Mouse (Mus musculus) MEL (cell line): Measurements from ENCODE around the gene Fscn3. TPM values are rescaled to one million over a fixed set of nuclear protein-coding genes. Genes with fewer than 3 reads are reported as not detected.

Source experiments
- DNase-seq: peaks from one replicate; pipeline ENCODE4 v3.0.0; 2011; ENCODE audit warnings: low read depth, low spot score
- H3K27ac ChIP-seq: 2 replicates; pipeline ENCODE4 v1.5.1; 2012; ENCODE audit warnings: low read depth, mild to moderate bottlenecking, control low read depth, low read length, moderate library complexity; ENCODE audit not compliant: control insufficient read depth
- H3K27me3 ChIP-seq, 2 experiments: fragments of 150-350 bp in 1 of 2; sonication (generic) in 1 of 2; 2 replicates each; pipeline ENCODE4 v1.6.1; 2012; ENCODE audit warnings: low read length in 2 of 2, mild to moderate bottlenecking in 2 of 2, improper control_type of control experiment in 1 of 2, moderate library complexity in 1 of 2; ENCODE audit not compliant: insufficient read depth in 2 of 2, control insufficient read depth in 1 of 2
- H3K36me3 ChIP-seq, 2 experiments: 2 replicates each; pipeline ENCODE4 v1.6.1; 2012 to 2014; ENCODE audit warnings: low read length in 2 of 2, improper control_type of control experiment in 1 of 2, inconsistent platforms in 1 of 2, mild to moderate bottlenecking in 1 of 2; ENCODE audit not compliant: insufficient read depth in 2 of 2, control insufficient read depth in 1 of 2
- H3K4me1 ChIP-seq, 2 experiments: fragments of 150-350 bp in 1 of 2; sonication (generic) in 1 of 2; 2 replicates each; pipeline ENCODE4 v1.6.1; 2012; ENCODE audit warnings: low read length in 2 of 2, improper control_type of control experiment in 1 of 2, mild to moderate bottlenecking in 1 of 2; ENCODE audit not compliant: insufficient read depth in 2 of 2, control insufficient read depth in 1 of 2
- H3K4me3 ChIP-seq, 2 experiments: fragments of 150-350 bp in 1 of 2; sonication (generic) in 1 of 2; 2 replicates each; pipeline ENCODE4 v1.5.1; 2012; ENCODE audit warnings: low read depth in 2 of 2, low read length in 2 of 2, mild to moderate bottlenecking in 2 of 2, moderate library complexity in 2 of 2, control low read depth in 1 of 2, improper control_type of control experiment in 1 of 2; ENCODE audit not compliant: control insufficient read depth in 1 of 2, insufficient read depth in 1 of 2
- H3K79me2 ChIP-seq: 2 replicates; pipeline ENCODE4 v1.6.1; 2012; ENCODE audit warnings: mild to moderate bottlenecking, low read length, moderate library complexity; ENCODE audit not compliant: control insufficient read depth, poor library complexity, insufficient read depth
- H3K9ac ChIP-seq: 2 replicates; pipeline ENCODE4 v1.6.1; 2012; ENCODE audit warnings: low read depth, mild to moderate bottlenecking, control low read depth, low read length, moderate library complexity; ENCODE audit not compliant: control insufficient read depth, poor library complexity, severe bottlenecking
- H3K9me3 ChIP-seq: fragments of 150-350 bp; sonication (generic); replicated peaks from 2 replicates; pipeline ENCODE4 v1.6.1; 2012; ENCODE audit warnings: mild to moderate bottlenecking, low read length, improper control_type of control experiment, moderate library complexity; ENCODE audit not compliant: insufficient read depth
- BHLHE40 ChIP-seq: IDR thresholded peaks from 2 replicates; pipeline ENCODE4 v1.6.1; 2012; ENCODE audit warnings: low read depth, mild to moderate bottlenecking, inconsistent platforms, low read length, improper control_type of control experiment, borderline replicate concordance
- CHD1 ChIP-seq: IDR thresholded peaks from 2 replicates; pipeline ENCODE4 v1.6.1; 2012; ENCODE audit warnings: low read depth, mild to moderate bottlenecking, inconsistent platforms, low read length, improper control_type of control experiment
- CHD2 ChIP-seq: IDR thresholded peaks from 2 replicates; pipeline ENCODE4 v1.6.1; 2011; ENCODE audit warnings: low read length, improper control_type of control experiment
- CTCF ChIP-seq, 3 experiments: IDR thresholded peaks in 2 of 3; conservative IDR thresholded peaks in 1 of 3; 2 replicates each; pipeline ENCODE4 v1.5.1; 2011 to 2012; ENCODE audit warnings: low read length in 3 of 3, low read depth in 2 of 3, mild to moderate bottlenecking in 2 of 3, improper control_type of control experiment in 1 of 3, inconsistent platforms in 1 of 3, mixed read lengths in 1 of 3, moderate library complexity in 1 of 3; ENCODE audit not compliant: control insufficient read depth in 1 of 3, insufficient read depth in 1 of 3, poor library complexity in 1 of 3, severe bottlenecking in 1 of 3
- E2F4 ChIP-seq: IDR thresholded peaks from 2 replicates; pipeline ENCODE4 v1.6.1; 2011; ENCODE audit warnings: low read depth, low read length, improper control_type of control experiment, borderline replicate concordance
- ELF1 ChIP-seq: IDR thresholded peaks from 2 replicates; pipeline ENCODE4 v1.6.1; 2014; ENCODE audit warnings: low read depth, mild to moderate bottlenecking, inconsistent platforms, low read length, improper control_type of control experiment, moderate library complexity
- EP300 ChIP-seq, 2 experiments: IDR thresholded peaks; 2 replicates each; pipeline ENCODE4 v1.6.1; 2011; ENCODE audit warnings: improper control_type of control experiment in 2 of 2, low read length in 2 of 2, low read depth in 1 of 2, mild to moderate bottlenecking in 1 of 2
- ETS1 ChIP-seq: IDR thresholded peaks from 2 replicates; pipeline ENCODE4 v1.6.1; 2012; ENCODE audit warnings: low read depth, mild to moderate bottlenecking, inconsistent platforms, low read length, improper control_type of control experiment, moderate library complexity
- GABPA ChIP-seq: IDR thresholded peaks from 2 replicates; pipeline ENCODE4 v1.6.1; 2012; ENCODE audit warnings: low read depth, mild to moderate bottlenecking, inconsistent platforms, low read length, improper control_type of control experiment, moderate library complexity
- GATA1 ChIP-seq: IDR thresholded peaks from 2 replicates; pipeline ENCODE4 v1.6.1; 2011; ENCODE audit warnings: low read depth, low read length, improper control_type of control experiment
- HCFC1 ChIP-seq: IDR thresholded peaks from 2 replicates; pipeline ENCODE4 v1.6.1; 2012; ENCODE audit warnings: low read depth, mild to moderate bottlenecking, inconsistent platforms, low read length, improper control_type of control experiment, moderate library complexity
- JUND ChIP-seq: IDR thresholded peaks from 2 replicates; pipeline ENCODE4 v1.6.1; 2011; ENCODE audit warnings: low read depth, mild to moderate bottlenecking, improper control_type of control experiment, low read length
- KAT2A ChIP-seq: conservative IDR thresholded peaks from 2 replicates; pipeline ENCODE4 v1.6.1; 2012; ENCODE audit warnings: low read depth, low read length, improper control_type of control experiment, inconsistent platforms
- MAFK ChIP-seq: IDR thresholded peaks from 2 replicates; pipeline ENCODE4 v1.6.1; 2011; ENCODE audit warnings: low read depth, mild to moderate bottlenecking, low read length, improper control_type of control experiment, borderline replicate concordance
- MAX ChIP-seq: IDR thresholded peaks from 2 replicates; pipeline ENCODE4 v1.6.1; 2011; ENCODE audit warnings: low read length, improper control_type of control experiment
- MAZ ChIP-seq: IDR thresholded peaks from 2 replicates; pipeline ENCODE4 v1.6.1; 2012; ENCODE audit warnings: low read depth, mild to moderate bottlenecking, inconsistent platforms, low read length, improper control_type of control experiment
- MXI1 ChIP-seq: IDR thresholded peaks from 2 replicates; pipeline ENCODE4 v1.6.1; 2011; ENCODE audit warnings: mild to moderate bottlenecking, low read depth, low read length, improper control_type of control experiment
- MYB ChIP-seq: IDR thresholded peaks from 2 replicates; pipeline ENCODE4 v1.6.1; 2011; ENCODE audit warnings: mild to moderate bottlenecking, low read depth, low read length, improper control_type of control experiment
- MYC ChIP-seq: IDR thresholded peaks from 2 replicates; pipeline ENCODE4 v1.6.1; 2011; ENCODE audit warnings: low read depth, mild to moderate bottlenecking, low read length, improper control_type of control experiment, moderate library complexity
- NELFE ChIP-seq: IDR thresholded peaks from 2 replicates; pipeline ENCODE4 v1.6.1; 2011; ENCODE audit warnings: low read depth, low read length, improper control_type of control experiment
- NRF1 ChIP-seq: IDR thresholded peaks from 2 replicates; pipeline ENCODE4 v1.6.1; 2014; ENCODE audit warnings: low read depth, mild to moderate bottlenecking, inconsistent platforms, low read length, improper control_type of control experiment, moderate library complexity; ENCODE audit not compliant: poor library complexity, insufficient read depth, severe bottlenecking
- POLR2A ChIP-seq, 2 experiments: IDR thresholded peaks; 2 replicates each; pipeline ENCODE4 v1.6.1; 2011 to 2012; ENCODE audit warnings: low read length in 2 of 2, mild to moderate bottlenecking in 2 of 2, control low read depth in 1 of 2, improper control_type of control experiment in 1 of 2, low read depth in 1 of 2, moderate library complexity in 1 of 2; ENCODE audit not compliant: control insufficient read depth in 1 of 2, insufficient read depth in 1 of 2, poor library complexity in 1 of 2
- POLR2AphosphoS2 ChIP-seq: IDR thresholded peaks from 2 replicates; pipeline ENCODE4 v1.6.1; 2011; ENCODE audit warnings: low read length, improper control_type of control experiment
- POLR2AphosphoS5 ChIP-seq: IDR thresholded peaks from 2 replicates; pipeline ENCODE4 v1.6.1; 2012; ENCODE audit warnings: low read depth, borderline replicate concordance, mild to moderate bottlenecking, inconsistent platforms, low read length, moderate library complexity, mixed read lengths
- RAD21 ChIP-seq: IDR thresholded peaks from 2 replicates; pipeline ENCODE4 v1.6.1; 2011; ENCODE audit warnings: mild to moderate bottlenecking, low read depth, low read length, improper control_type of control experiment
- RCOR1 ChIP-seq: IDR thresholded peaks from 2 replicates; pipeline ENCODE4 v1.6.1; 2012; ENCODE audit warnings: low read depth, mild to moderate bottlenecking, inconsistent platforms, low read length, improper control_type of control experiment
- SIN3A ChIP-seq: IDR thresholded peaks from 2 replicates; pipeline ENCODE4 v1.6.1; 2012; ENCODE audit warnings: low read length, improper control_type of control experiment, inconsistent platforms
- SMC3 ChIP-seq: IDR thresholded peaks from 2 replicates; pipeline ENCODE4 v1.6.1; 2011; ENCODE audit warnings: low read depth, low read length, improper control_type of control experiment
- TAL1 ChIP-seq: IDR thresholded peaks from 2 replicates; pipeline ENCODE4 v1.6.1; 2012; ENCODE audit warnings: mild to moderate bottlenecking, inconsistent platforms, low read length, moderate library complexity, mixed read lengths
- TBP ChIP-seq: IDR thresholded peaks from 2 replicates; pipeline ENCODE4 v1.8.0; 2011; ENCODE audit warnings: low read depth, low read length, improper control_type of control experiment
- TCF12 ChIP-seq: IDR thresholded peaks from 2 replicates; pipeline ENCODE4 v1.6.1; 2014; ENCODE audit warnings: low read depth, mild to moderate bottlenecking, inconsistent platforms, low read length, improper control_type of control experiment, moderate library complexity
- UBTF ChIP-seq: IDR thresholded peaks from 2 replicates; pipeline ENCODE4 v1.6.1; 2012; ENCODE audit warnings: low read depth, mild to moderate bottlenecking, inconsistent platforms, low read length, improper control_type of control experiment, moderate library complexity, borderline replicate concordance; ENCODE audit not compliant: insufficient read depth
- USF1 ChIP-seq: IDR thresholded peaks from 2 replicates; pipeline ENCODE4 v1.6.1; 2014; ENCODE audit warnings: low read depth, mild to moderate bottlenecking, inconsistent platforms, low read length, improper control_type of control experiment, moderate library complexity
- ZC3H11A ChIP-seq: IDR thresholded peaks from 2 replicates; pipeline ENCODE4 v1.6.1; 2012; ENCODE audit warnings: low read depth, mild to moderate bottlenecking, inconsistent platforms, low read length, improper control_type of control experiment
- ZKSCAN1 ChIP-seq: IDR thresholded peaks from 2 replicates; pipeline ENCODE4 v1.6.1; 2012; ENCODE audit warnings: low read depth, mild to moderate bottlenecking, inconsistent platforms, low read length, improper control_type of control experiment, moderate library complexity
- ZMIZ1 ChIP-seq: IDR thresholded peaks from 2 replicates; pipeline ENCODE4 v1.6.1; 2012; ENCODE audit warnings: low read depth, mild to moderate bottlenecking, inconsistent platforms, low read length, improper control_type of control experiment, moderate library complexity
- ZNF384 ChIP-seq: IDR thresholded peaks from 2 replicates; pipeline ENCODE4 v1.6.1; 2012; ENCODE audit warnings: low read depth, mild to moderate bottlenecking, inconsistent platforms, low read length, improper control_type of control experiment
- polyA plus RNA-seq, 2 experiments: library from polyadenylated mRNA; stranded (reverse) in 1 of 2; unstranded in 1 of 2; fragments of >175 nt in 1 of 2; fragments of >200 nt in 1 of 2; gene quantifications; 2 replicates each; pipeline versions ENCODE4 v1.2.1 to v1.2.4; 2012; ENCODE audit warnings: low replicate concordance in 2 of 2, low read depth in 1 of 2; ENCODE audit not compliant: insufficient read length in 2 of 2, insufficient read depth in 1 of 2, missing spikeins in 1 of 2
- total RNA-seq: library from RNA; depleted of rRNA; stranded (reverse); fragments of 300-350 nt; gene quantifications from 2 replicates; pipeline ENCODE4 v1.2.3, GENCODE M21; 2012

Gene Fscn3
- total and polyA plus RNA-seq, 3 experiments = not detected

DNA sequence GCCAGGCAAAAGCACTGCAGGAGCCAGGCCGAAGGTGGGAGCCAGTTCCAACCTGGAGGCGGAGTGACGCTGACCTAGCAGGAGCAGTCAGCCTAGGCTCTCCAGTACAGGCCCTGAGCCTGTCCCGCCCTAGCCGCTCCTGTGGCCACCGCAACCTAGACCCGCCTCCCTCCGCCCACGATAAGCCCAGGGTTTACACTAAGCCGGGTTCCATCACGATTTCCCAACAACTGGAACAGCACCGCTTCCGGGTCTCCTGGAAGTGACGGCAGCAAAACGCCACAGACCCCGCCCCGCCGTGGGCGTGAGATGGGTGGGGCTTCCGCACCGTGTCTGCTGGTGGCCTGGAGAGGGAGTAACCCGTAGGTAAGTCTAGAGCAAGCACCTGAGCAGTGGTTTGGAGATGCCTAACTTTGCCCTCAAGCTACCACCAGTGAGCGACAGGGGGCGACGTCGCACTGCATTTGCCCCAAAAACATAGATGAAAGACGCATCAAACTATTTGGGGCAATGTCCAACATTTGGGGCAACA lies 6.1 kb upstream of the Fscn3 start:
- DNase-seq = peak; percentile 97
- Histone ChIP-seq H3K9me3 (no peaks in the 10 kb centered on the region), H3K4me1 (peaks cover 2 to 32% of the 10 kb centered on the region in 2 experiments), H3K4me3 (peak overlapping the region; percentile 82 to 89), H3K27ac (peak overlapping the region; percentile 28; the same call in 1 of the 2 replicates), H3K9ac (peak overlapping the region; percentile 75), H3K36me3 (peaks cover 0 to 17% of the 10 kb centered on the region in 2 experiments; a peak in 2 of 4 replicates), H3K27me3 (no peaks in the 10 kb centered on the region), H3K79me2 (peaks cover 13% of the 10 kb centered on the region)
- no peak for TF ChIP-seq MYB
- TF ChIP-seq MYC = no peak
- peak; percentile 46; the same call in 1 of the 2 replicates for TF ChIP-seq ZMIZ1
- TF ChIP-seq TCF12 = peak; percentile 63
- TF ChIP-seq BHLHE40 = no peak
- TF ChIP-seq POLR2AphosphoS2 = 0 out of 2 replicates have a peak, but pooled peaks have one; percentile 59
- TF ChIP-seq MXI1 = peak; percentile 86
- TF ChIP-seq ZNF384 = peak; percentile 16; the same call in 1 of the 2 replicates
- no peak for TF ChIP-seq ZKSCAN1
- peak; percentile 73 for TF ChIP-seq SMC3
- TF ChIP-seq SIN3A = peak; percentile 93
- TF ChIP-seq POLR2A (IDR thresholded peaks at IDR 0.05; ENCODE audit: control insufficient read depth in 1 of 2, insufficient read depth in 1 of 2, low read depth in 1 of 2, low read length in 2 of 2, poor library complexity in 1 of 2) = peak; percentile 39 to 69; a peak in 3 of 4 replicates
- TF ChIP-seq USF1 = 0 out of 2 replicates have a peak, but pooled peaks have one; percentile 41
- peak; percentile 97 for TF ChIP-seq ELF1
- TF ChIP-seq TBP = 0 out of 2 replicates have a peak, but pooled peaks have one; percentile 39
- no peak for TF ChIP-seq CHD1
- TF ChIP-seq HCFC1 = peak; percentile 90
- TF ChIP-seq GATA1 = no peak
- peak; percentile 63 for TF ChIP-seq ZC3H11A
- peak; percentile 88 for TF ChIP-seq RAD21
- peak; percentile 65 for TF ChIP-seq ETS1
- TF ChIP-seq KAT2A = peak; percentile 60; the same call in 1 of the 2 replicates
- no peak for TF ChIP-seq POLR2AphosphoS5
- TF ChIP-seq JUND = no peak
- 0 out of 4 replicates have a peak, but pooled peaks of 1 of the 2 experiments have one; percentile 43 for TF ChIP-seq EP300 (IDR thresholded peaks at IDR 0.05; ENCODE audit: low read depth in 1 of 2, low read length in 2 of 2)
- TF ChIP-seq RCOR1 = peak; percentile 59; the same call in 1 of the 2 replicates
- peak; percentile 51 for TF ChIP-seq NELFE
- TF ChIP-seq MAZ = 0 out of 2 replicates have a peak, but pooled peaks have one; percentile 60
- no peak for TF ChIP-seq CHD2
- TF ChIP-seq GABPA = no peak
- peak; percentile 71 to 83 (median 75) for TF ChIP-seq CTCF (IDR thresholded peaks at IDR 0.05 in 2 of 3, conservative IDR thresholded peaks at IDR 0.05 in 1 of 3; ENCODE audit: control insufficient read depth in 1 of 3, insufficient read depth in 1 of 3, low read depth in 2 of 3, low read length in 3 of 3, poor library complexity in 1 of 3, severe bottlenecking in 1 of 3)
- no peak for TF ChIP-seq MAFK
- no peak; the same call in 1 of the 2 replicates for TF ChIP-seq UBTF
- no peak for TF ChIP-seq NRF1
- TF ChIP-seq E2F4 = no peak
- TF ChIP-seq TAL1 = no peak
- peak; percentile 34; the same call in 1 of the 2 replicates for TF ChIP-seq MAX
